Mouse (Mus musculus) monocyte, adult 5-6 weeks (primary cell): ENCODE data around the gene Dnmbp. TPM values are rescaled to one million over a fixed set of nuclear protein-coding genes. Genes with fewer than 3 reads are reported as not detected.

Source experiments
- ATAC-seq: fragments of 153-309, 156-312 bp; replicated peaks from 2 replicates; pipeline ENCODE4 v1.8.0; 2017; ENCODE audit warnings: mild to moderate bottlenecking; ENCODE audit not compliant: low TSS enrichment, insufficient number of reproducible peaks, severe bottlenecking, poor library complexity, low FRiP score
- total RNA-seq: library from RNA; stranded (forward); fragments of 200-1000, 200-491, 200-594 nt; gene quantifications from 3 replicates; pipeline ENCODE4 v1.2.3, GENCODE M21; 2017

Dnmbp gene
- total RNA-seq, 1 experiment from 2014 or later, result 9.3 TPM

DNA sequence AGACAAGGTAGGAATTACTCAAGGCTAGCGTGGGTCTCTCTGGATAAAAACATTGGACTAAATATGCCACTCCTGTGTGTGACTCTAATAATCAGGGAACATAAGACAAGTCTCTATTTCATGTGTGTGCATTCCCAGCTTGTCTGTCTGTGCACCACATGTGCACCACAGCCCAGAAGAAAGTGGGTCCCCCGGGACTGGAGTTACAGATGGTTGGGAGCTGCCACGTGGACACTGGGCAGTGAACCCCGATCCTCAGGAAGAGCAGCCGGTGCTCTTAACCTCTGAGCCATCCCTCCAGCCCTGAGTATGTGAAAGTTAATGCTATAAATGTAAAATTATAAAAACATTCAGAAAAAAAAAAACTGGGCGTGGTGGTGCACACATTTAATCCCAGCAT is 22.2 kb downstream of the Dnmbp start:
- no peak for ATAC-seq

DNA sequence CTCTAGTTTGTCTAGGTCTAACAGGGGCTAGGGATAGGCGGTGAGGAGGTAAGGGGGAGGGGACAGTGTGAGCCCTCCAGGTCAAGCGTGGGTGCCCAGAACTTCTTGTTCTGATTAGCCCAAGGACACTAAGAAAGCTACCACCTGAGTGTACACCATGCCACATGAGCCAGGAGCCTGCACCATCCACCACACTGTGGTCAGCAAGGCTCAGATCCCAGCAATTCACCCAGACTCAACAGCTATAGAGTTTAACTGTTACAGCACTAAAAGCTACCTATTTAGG is 22.6 kb downstream of the Dnmbp start:
- no peak for ATAC-seq

DNA sequence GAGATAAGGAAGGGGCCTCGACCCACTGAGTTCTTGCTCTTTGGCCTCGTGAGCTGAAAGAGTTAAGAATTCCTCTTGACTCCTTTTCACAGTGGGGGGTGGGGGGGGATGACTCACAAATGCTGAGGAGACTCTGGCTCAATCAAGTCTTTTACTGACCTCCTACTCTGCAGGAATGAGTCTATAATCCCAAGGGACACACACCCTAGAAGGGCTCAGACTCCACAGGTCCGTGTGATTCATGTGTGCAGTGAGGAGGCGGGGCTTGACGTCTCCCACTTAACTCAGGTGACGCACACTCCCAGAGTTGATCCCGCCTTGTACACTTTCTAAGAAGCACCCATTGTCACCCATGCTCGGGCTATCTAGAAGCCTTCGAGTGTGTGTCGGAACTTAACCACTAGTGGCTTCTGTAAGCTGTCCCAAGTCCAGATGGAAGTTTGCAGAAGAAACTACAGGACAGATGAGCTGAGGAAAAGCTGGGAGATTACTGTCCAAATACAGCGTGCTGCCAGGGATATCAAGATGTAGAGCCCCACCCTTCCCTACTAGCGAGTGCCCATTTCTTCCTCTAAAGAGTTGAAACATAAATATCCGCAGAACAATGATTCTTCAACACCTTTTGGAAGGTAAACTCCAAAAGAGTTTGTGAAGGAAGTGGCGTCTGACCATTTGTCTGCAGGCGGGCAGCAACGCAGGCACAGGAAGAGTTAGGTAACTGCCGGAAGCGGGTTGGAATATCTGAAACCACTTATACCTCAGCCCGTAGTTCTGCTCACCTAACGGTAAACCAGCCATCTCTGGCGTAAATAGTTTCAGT is 23.2 kb downstream of the Dnmbp start:
- ATAC-seq, result no peak

DNA sequence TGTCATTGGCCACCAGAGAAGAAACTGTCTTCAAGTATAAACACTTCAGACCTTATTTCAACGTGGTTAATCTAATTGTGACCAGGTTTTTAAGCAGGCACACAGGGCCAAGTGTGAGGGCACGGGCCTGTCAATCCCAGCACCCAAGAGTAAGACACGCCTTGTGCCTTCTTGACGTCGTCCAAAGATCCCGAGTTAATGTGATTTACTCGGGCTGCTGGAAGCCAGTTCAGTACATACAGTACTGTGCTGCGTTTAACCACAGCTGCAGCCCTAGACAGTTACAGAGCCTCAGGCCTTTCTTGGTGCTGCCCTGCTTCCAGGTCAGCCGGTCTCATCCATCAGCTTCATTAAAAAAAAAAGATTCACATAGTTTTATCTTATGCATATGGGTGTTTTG is 24.6 kb downstream of the Dnmbp start:
- no peak for ATAC-seq

DNA sequence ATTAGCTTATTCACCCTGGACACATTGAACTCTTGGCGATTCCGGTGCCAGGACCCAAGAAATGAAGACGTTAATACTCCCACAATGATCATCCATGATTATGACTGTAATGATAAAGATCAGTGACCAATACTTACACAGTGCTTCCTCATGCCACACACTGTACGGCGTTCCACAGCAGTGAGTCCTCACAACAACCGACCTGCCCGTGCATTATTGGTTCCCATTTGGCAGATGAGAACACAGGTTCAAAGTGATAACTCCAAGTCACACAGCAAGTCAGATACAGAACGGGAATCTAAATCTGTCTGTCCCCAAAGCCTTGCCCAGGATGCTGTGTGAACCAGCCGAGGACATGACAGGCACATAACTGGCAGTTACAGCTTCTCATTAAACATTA is 25.0 kb downstream of the Dnmbp start:
- ATAC-seq, result no peak

DNA sequence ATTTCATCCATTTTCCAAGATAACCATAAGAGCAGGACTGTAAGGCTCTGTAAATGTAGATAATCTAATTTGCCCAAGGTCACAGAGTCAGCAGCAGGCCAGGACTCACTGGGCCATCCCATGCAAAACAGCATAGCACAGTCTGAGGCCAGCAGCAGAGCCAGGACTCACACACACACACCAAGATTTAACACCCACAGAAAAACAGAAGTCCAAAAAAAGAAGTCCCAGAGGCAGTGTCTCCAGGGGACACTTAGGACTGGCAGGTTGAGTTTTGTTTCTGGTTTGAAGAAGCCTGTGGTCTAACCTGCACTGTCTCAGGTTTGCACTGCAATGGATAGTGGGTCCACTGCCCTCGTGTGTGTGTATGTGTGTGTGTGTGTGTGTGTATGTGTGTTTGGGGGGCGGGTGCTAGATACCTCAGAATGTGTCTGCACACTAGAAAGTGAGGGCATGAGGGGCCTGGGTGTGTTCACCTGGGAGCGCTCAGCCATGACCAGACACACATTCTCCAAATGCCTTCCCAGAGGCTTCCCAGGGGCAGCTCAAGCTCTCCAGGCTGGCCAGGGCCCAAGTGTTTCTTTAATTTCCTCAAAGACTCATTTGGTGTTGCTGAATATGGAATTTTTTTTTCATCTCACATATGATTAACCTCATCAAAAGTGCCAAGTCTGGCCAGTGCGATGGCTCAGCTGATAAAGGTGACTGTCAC is 27.1 kb downstream of the Dnmbp start:
- no peak for ATAC-seq

GRCm38 (mm10) chr19:43906492-43906891 is 33.5 kb downstream of the Dnmbp start:
- no peak for ATAC-seq

DNA sequence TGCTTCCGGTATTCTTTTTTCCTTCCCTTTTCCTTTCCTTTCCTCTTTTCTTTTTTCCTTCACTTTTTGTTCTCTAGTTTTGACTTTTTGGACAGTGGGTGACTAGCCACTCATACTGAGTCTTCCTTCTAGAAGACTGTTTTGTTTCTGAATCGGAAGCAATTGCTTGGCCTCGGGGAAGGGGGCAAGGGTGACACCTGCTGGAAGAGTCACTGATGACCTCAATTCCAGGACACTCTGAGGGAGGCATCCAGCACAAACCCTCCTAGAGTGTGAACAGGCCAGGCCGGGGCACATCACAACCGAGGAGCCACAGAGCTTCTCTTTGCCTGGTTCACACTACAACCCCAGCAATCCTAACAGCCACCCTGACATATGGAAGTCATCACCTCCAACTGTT is 34.0 kb downstream of the Dnmbp start:
- no peak for ATAC-seq

- no peak for ATAC-seq
These were observed 34.9 kb downstream of the Dnmbp start for GRCm38 (mm10) chr19:43905136-43905535.

DNA sequence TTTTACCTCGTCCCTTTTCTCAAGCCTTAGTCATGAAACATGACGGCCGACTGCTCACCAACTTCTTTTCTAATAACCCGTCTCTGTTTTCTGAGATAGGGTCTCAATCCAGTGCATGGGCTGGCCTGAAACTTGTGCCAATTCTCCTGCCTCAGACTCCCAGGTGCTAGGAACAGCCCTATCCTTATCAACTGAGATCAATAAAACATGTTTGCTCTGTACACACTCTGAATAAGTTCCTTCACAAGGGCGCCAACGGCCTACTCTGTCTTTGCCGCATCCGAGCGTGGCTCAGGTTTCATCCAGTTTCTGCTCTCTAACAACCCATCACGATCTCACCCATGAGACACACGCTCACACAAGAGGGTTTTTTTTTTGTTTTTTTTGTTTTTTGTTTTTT is 35.7 kb downstream of the Dnmbp start:
- ATAC-seq, result no peak

DNA sequence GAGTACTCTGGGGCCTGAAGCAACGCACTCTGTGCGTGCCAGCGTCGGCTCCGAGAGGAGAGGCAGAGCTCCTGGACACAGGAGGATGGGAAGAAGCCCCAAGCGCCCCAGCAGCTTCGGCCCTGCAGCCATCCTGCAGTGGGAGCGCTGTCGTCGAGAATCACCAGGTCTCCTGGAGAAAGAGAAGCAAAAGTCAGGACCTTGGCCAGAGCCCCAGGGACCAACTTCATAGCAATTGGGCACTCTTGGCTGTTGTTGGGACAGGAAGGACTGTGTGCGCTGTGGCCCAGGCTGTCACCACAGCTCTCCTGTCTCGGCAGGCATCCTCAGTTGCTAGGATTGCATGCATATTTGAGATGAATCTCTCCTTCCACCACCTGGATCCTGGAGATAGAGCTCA is 37.1 kb downstream of the Dnmbp start:
- ATAC-seq, result no peak

DNA sequence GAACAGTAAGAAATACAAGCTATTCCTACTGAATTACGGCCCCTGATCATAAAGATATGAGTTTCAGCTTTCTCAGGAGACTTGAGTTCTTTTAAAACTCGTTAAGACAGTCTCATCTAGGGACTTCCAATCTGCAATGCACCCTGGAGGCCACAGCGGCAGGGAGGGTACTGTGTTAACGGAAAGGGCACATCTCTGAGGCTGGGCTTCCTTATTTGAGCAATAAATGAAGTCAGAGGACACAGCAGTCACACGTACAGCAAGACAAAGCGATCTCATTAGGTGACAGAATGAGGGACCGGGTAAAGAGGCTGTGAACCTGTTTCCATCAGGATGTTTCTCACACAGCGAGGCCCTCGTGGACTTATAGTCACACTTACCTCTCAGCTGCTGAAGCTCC is 39.3 kb downstream of the Dnmbp start:
- ATAC-seq, result no peak

DNA sequence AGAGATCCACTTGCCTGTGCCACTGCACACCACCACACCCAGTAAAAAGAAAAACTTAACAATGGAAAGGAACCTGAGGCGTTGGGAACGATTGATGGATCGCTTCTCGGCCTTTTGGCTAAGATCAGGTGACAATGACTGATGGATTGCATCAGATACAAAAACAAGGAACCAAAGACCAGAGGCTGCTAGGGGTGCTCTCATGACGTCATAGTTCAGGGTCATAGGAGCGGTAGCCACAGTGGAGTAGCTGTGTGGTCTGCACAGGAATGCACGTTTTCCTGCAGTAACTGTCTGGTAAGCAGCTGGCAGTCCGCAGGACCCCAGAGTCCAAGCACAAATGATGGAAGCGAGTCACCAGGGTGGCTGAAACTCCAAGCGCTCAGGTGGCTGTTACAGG is 41.4 kb downstream of the Dnmbp start:
- no peak for ATAC-seq

DNA sequence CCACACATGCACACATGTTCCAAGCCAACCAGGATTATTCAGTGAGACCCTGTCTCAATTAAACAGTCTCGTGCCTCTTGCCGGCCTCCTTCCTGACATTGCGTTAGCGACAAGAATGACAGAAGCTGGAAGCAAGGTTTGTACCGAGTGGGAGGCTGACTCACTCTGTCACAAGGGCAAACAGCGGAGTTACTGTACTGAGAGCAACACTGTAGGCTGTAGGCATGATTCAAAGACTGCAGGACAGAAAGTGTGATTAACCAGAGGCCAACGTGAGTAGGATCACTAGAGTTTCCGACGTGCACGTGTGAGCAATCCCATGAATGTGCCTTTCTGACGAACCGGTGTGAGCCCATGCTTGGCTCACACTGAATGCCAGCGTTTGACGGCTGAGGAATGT is 43.5 kb downstream of the Dnmbp start:
- no peak for ATAC-seq

- no peak for ATAC-seq
These were observed 44.0 kb downstream of the Dnmbp start for GRCm38 (mm10) chr19:43895951-43896350.

- ATAC-seq, result no peak
These were observed 45.2 kb downstream of the Dnmbp start for GRCm38 (mm10) chr19:43894821-43895220.

- no peak for ATAC-seq
These were observed 45.9 kb downstream of the Dnmbp start for GRCm38 (mm10) chr19:43894070-43894469.

- no peak for ATAC-seq
These were observed 49.5 kb downstream of the Dnmbp start for GRCm38 (mm10) chr19:43890487-43890886.

DNA sequence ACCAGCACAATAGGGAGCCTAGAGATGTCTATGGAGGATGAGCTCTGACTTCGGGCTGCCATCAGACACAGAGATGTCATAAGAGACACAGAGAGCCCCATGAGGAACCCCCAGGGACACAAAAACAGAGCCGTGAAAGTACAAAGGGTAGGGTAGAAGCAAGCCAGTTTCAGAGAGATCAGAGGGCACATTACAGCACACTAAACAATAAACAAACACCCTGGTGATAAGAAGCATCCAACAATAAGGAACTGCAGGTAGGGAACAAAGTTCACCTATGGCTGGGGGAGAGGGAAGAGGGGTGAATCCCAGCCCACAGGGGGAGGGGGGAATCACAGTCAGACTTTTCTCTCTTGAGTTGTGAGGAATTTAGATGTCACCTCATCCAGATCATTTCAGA is 52.3 kb downstream of the Dnmbp start:
- ATAC-seq, result no peak

GRCm38 (mm10) chr19:43887242-43887641 is 52.7 kb downstream of the Dnmbp start:
- no peak for ATAC-seq
